19 mouse cellular contexts compared by ENCODE assay signal in genomic region chr14:49027040-49027778, GRCm38 (mm10). TPM values are rescaled to one million over a fixed set of nuclear protein-coding genes. Genes with fewer than 3 reads are reported as not detected.
DNase-seq lines count a peak whose midpoint lies in the region; ATAC-seq and TF ChIP-seq lines count a peak whose summit lies in the region.
"Had no signal": no experiment of that assay in that cellular context is flagged by ENCODE, and none has a peak within 500 bp of the region (broad histone marks: within the 10 kb centered on the region; RNA-seq: fewer than 3 reads in every experiment).

No protein-coding gene starts in this region.

- no peaks in the 10 kb centered on the region for H3K9me3 ChIP-seq in hindbrain, embryonic 16.5 days (ENCODE audit: control insufficient read depth, low read length)
- H3K9me3 ChIP-seq in hindbrain, embryonic 11.5 days (ENCODE audit: control insufficient read depth, low read length), result no peaks in the 10 kb centered on the region
- H3K9me3 ChIP-seq in midbrain, embryonic 15.5 days, result no peaks in the 10 kb centered on the region
- H3K9me3 ChIP-seq in midbrain, embryonic 10.5 days (replicated peaks), result 0 out of 2 replicates have a peak, but pooled peaks cover 3% of the 10 kb centered on the region
- H3K9me3 ChIP-seq in kidney, postnatal 0 days (replicated peaks; ENCODE audit: low read length), result no peaks in the 10 kb centered on the region
- no peaks in the 10 kb centered on the region for H3K9me3 ChIP-seq in liver, embryonic 11.5 days (ENCODE audit: control insufficient read depth, low read length)
- H3K9me3 ChIP-seq: embryonic facial prominence, embryonic 12.5 days; heart, embryonic 10.5 days; hindbrain, embryonic 10.5 days had no signal

- no peak overlapping the region for H3K9ac ChIP-seq in hindbrain, embryonic 16.5 days (ENCODE audit: low read depth, low read length)
- H3K9ac ChIP-seq in hindbrain, embryonic 11.5 days (ENCODE audit: low read depth, low read length), result no peak overlapping the region
- no peak overlapping the region for H3K9ac ChIP-seq in midbrain, embryonic 15.5 days
- no peak overlapping the region for H3K9ac ChIP-seq in kidney, postnatal 0 days (ENCODE audit: low read depth, low read length)
- H3K9ac ChIP-seq in liver, embryonic 11.5 days (ENCODE audit: low read depth, low read length), result no peak overlapping the region
- H3K9ac ChIP-seq: embryonic facial prominence, embryonic 12.5 days; liver, embryonic 14.5 days had no signal

- 91% methylated on average over 6 of the region's 6 CpGs for WGBS in hindbrain, embryonic 16.5 days
- 90% methylated on average over 6 of the region's 6 CpGs for WGBS in hindbrain, embryonic 11.5 days
- WGBS in midbrain, embryonic 15.5 days, result 91% methylated on average over 6 of the region's 6 CpGs
- WGBS in midbrain, embryonic 10.5 days, result 94% methylated on average over 6 of the region's 6 CpGs
- WGBS in kidney, postnatal 0 days, result 83% methylated on average over 6 of the region's 6 CpGs
- 46% methylated on average over 6 of the region's 6 CpGs for WGBS in small intestine, adult 2 months
- WGBS in liver, embryonic 11.5 days, result 95% methylated on average over 6 of the region's 6 CpGs

- no peaks in the 10 kb centered on the region for H3K27me3 ChIP-seq in hindbrain, embryonic 16.5 days (replicated peaks; ENCODE audit: control insufficient read depth, insufficient read depth, low read length)
- H3K27me3 ChIP-seq in hindbrain, embryonic 11.5 days (ENCODE audit: control insufficient read depth, insufficient read depth, low read length), result no peaks in the 10 kb centered on the region
- H3K27me3 ChIP-seq in midbrain, embryonic 15.5 days (replicated peaks), result no peaks in the 10 kb centered on the region
- no peaks in the 10 kb centered on the region for H3K27me3 ChIP-seq in midbrain, embryonic 10.5 days (ENCODE audit: low read depth, poor library complexity, severe bottlenecking)
- no peaks in the 10 kb centered on the region for H3K27me3 ChIP-seq in kidney, postnatal 0 days (ENCODE audit: insufficient read depth, low read length)
- no peaks in the 10 kb centered on the region for H3K27me3 ChIP-seq in small intestine, adult 2 months (ENCODE audit: control insufficient read depth, insufficient read depth, low read length)
- H3K27me3 ChIP-seq in liver, embryonic 11.5 days (replicated peaks; ENCODE audit: control insufficient read depth, insufficient read depth, low read length), result no peaks in the 10 kb centered on the region
- H3K27me3 ChIP-seq: embryonic facial prominence, embryonic 12.5 days; Patski had no signal

- H3K4me3 ChIP-seq in hindbrain, embryonic 16.5 days (ENCODE audit: low read length), result no peak overlapping the region
- H3K4me3 ChIP-seq in hindbrain, embryonic 11.5 days (ENCODE audit: low read depth, low read length), result no peak overlapping the region
- no peak overlapping the region for H3K4me3 ChIP-seq in midbrain, embryonic 15.5 days
- H3K4me3 ChIP-seq in midbrain, embryonic 10.5 days, result no peak overlapping the region
- no peak overlapping the region for H3K4me3 ChIP-seq in kidney, postnatal 0 days (replicated peaks; ENCODE audit: low read depth, low read length)
- no peak overlapping the region for H3K4me3 ChIP-seq in small intestine, adult 2 months (ENCODE audit: low read depth, low read length)
- H3K4me3 ChIP-seq in liver, embryonic 11.5 days (ENCODE audit: low read depth, low read length), result no peak overlapping the region
- H3K4me3 ChIP-seq: embryonic facial prominence, embryonic 12.5 days; erythroblast, embryonic 14.5 days; heart, embryonic 10.5 days; hindbrain, embryonic 10.5 days had no signal

- ATAC-seq in hindbrain, embryonic 16.5 days, result peak; percentile 61
- no peak for ATAC-seq in hindbrain, embryonic 11.5 days (ENCODE audit: low FRiP score)
- ATAC-seq in midbrain, embryonic 15.5 days (replicated peaks), result 0 out of 2 replicates have a peak, but pooled peaks have one; percentile 30
- peak; percentile 76 for ATAC-seq in kidney, postnatal 0 days (replicated peaks; ENCODE audit: low FRiP score, low read depth)
- ATAC-seq in liver, embryonic 11.5 days (replicated peaks; ENCODE audit: low FRiP score), result no peak
- ATAC-seq: CD4-positive, CD25-positive, alpha-beta regulatory T cell, adult 4 months; forebrain, embryonic 14.5 days; lung, postnatal 0 days; Patski had no signal

- no peak for TF ChIP-seq POLR2A in small intestine, adult 2 months (IDR thresholded peaks at IDR 0.05; ENCODE audit: low read depth, low read length)

- no peak overlapping the region for H3K27ac ChIP-seq in hindbrain, embryonic 16.5 days (ENCODE audit: low read depth, low read length)
- no peak overlapping the region for H3K27ac ChIP-seq in hindbrain, embryonic 11.5 days (ENCODE audit: low read depth, low read length)
- no peak overlapping the region for H3K27ac ChIP-seq in midbrain, embryonic 15.5 days
- no peak overlapping the region for H3K27ac ChIP-seq in midbrain, embryonic 10.5 days (replicated peaks)
- no peak overlapping the region for H3K27ac ChIP-seq in kidney, postnatal 0 days
- peak overlapping the region; percentile 58 for H3K27ac ChIP-seq in small intestine, adult 2 months (ENCODE audit: insufficient read depth, low read depth, low read length)
- no peak overlapping the region for H3K27ac ChIP-seq in liver, embryonic 11.5 days (ENCODE audit: low read depth, low read length)
- H3K27ac ChIP-seq: embryonic facial prominence, embryonic 12.5 days; heart, embryonic 10.5 days; hindbrain, embryonic 10.5 days; liver, embryonic 14.5 days had no signal

- no peaks in the 10 kb centered on the region for H3K4me1 ChIP-seq in hindbrain, embryonic 16.5 days (ENCODE audit: control insufficient read depth, insufficient read depth, low read depth, low read length)
- H3K4me1 ChIP-seq in hindbrain, embryonic 11.5 days (replicated peaks; ENCODE audit: control insufficient read depth, insufficient read depth, low read length), result no peaks in the 10 kb centered on the region
- H3K4me1 ChIP-seq in midbrain, embryonic 15.5 days, result no peaks in the 10 kb centered on the region
- H3K4me1 ChIP-seq in midbrain, embryonic 10.5 days, result no peaks in the 10 kb centered on the region
- H3K4me1 ChIP-seq in kidney, postnatal 0 days (replicated peaks; ENCODE audit: insufficient read depth, low read length), result no peaks in the 10 kb centered on the region
- peaks cover 4% of the 10 kb centered on the region; the same call in 1 of the 2 replicates for H3K4me1 ChIP-seq in small intestine, adult 2 months (ENCODE audit: control insufficient read depth, insufficient read depth, insufficient read length, low read length)
- H3K4me1 ChIP-seq in liver, embryonic 11.5 days (replicated peaks; ENCODE audit: control insufficient read depth, insufficient read depth, low read length), result no peaks in the 10 kb centered on the region
- H3K4me1 ChIP-seq: embryonic facial prominence, embryonic 12.5 days; heart, embryonic 10.5 days; hindbrain, embryonic 10.5 days had no signal

- no peak overlapping the region for H3K4me2 ChIP-seq in hindbrain, embryonic 16.5 days (ENCODE audit: low read length)
- H3K4me2 ChIP-seq in hindbrain, embryonic 11.5 days (replicated peaks; ENCODE audit: low read depth, low read length), result no peak overlapping the region
- no peak overlapping the region for H3K4me2 ChIP-seq in midbrain, embryonic 15.5 days
- H3K4me2 ChIP-seq in kidney, postnatal 0 days (ENCODE audit: low read length), result no peak overlapping the region
- H3K4me2 ChIP-seq in liver, embryonic 11.5 days, result no peak overlapping the region
- H3K4me2 ChIP-seq: embryonic facial prominence, embryonic 12.5 days had no signal

- H3K36me3 ChIP-seq in hindbrain, embryonic 16.5 days (ENCODE audit: control insufficient read depth, insufficient read depth, low read length), result peaks cover 8% of the 10 kb centered on the region
- H3K36me3 ChIP-seq in hindbrain, embryonic 11.5 days (ENCODE audit: control insufficient read depth, insufficient read depth, low read length), result no peaks in the 10 kb centered on the region
- H3K36me3 ChIP-seq in midbrain, embryonic 15.5 days (replicated peaks), result peaks cover 6% of the 10 kb centered on the region; the same call in 1 of the 2 replicates
- peaks cover 70% of the 10 kb centered on the region for H3K36me3 ChIP-seq in midbrain, embryonic 10.5 days
- H3K36me3 ChIP-seq in kidney, postnatal 0 days (ENCODE audit: insufficient read depth, low read length), result 0 out of 2 replicates have a peak, but pooled peaks cover 3% of the 10 kb centered on the region
- peaks cover 3% of the 10 kb centered on the region for H3K36me3 ChIP-seq in small intestine, adult 2 months (ENCODE audit: control insufficient read depth, insufficient read depth, low read length)
- H3K36me3 ChIP-seq in liver, embryonic 11.5 days (ENCODE audit: control insufficient read depth, insufficient read depth, low read length), result peaks cover 7% of the 10 kb centered on the region

- DNase-seq in hindbrain, embryonic 11.5 days (ENCODE audit: low spot score), result no peak
- no peak for DNase-seq in midbrain, embryonic 10.5 days (ENCODE audit: low spot score)
- DNase-seq in kidney, postnatal 0 days (ENCODE audit: low spot score), result no peak
- DNase-seq in right cerebral cortex, postnatal 25 days, result no peak
- DNase-seq in liver, embryonic 11.5 days (ENCODE audit: low spot score), result no peak
- DNase-seq: adrenal gland, adult 8-10 months; gastrocnemius, postnatal 36 days had no signal

- no peak for TF ChIP-seq CTCF in kidney, postnatal 0 days (IDR thresholded peaks at IDR 0.05; ENCODE audit: low read depth)
- TF ChIP-seq CTCF in small intestine, adult 2 months (IDR thresholded peaks at IDR 0.05; ENCODE audit: extremely low read depth, insufficient read length, insufficient replicate concordance, low read depth, low read length), result no peak

RNA-seq across cellular contexts. Expression of gene Ap5m1, which starts 38.7 kb away (rescaled TPM):
- polyA plus RNA-seq in hindbrain, embryonic 16.5 days (2015; fragmentation: Nextera tagmentation; extraction: Ambion mirVana), result 19.7 and 20.2 TPM in 2 replicates
- 35.7 and 37.4 TPM in 2 replicates for polyA plus RNA-seq in hindbrain, embryonic 11.5 days (2014; fragmentation: Nextera tagmentation; extraction: Ambion mirVana)
- polyA plus RNA-seq in midbrain, embryonic 15.5 days (2015; fragmentation: Nextera tagmentation; extraction: Ambion mirVana), result 19.0 and 22.2 TPM in 2 replicates
- 34.2 and 34.7 TPM in 2 replicates for polyA plus RNA-seq in midbrain, embryonic 10.5 days (2016; fragmentation: Nextera tagmentation; extraction: Ambion mirVana)
- 28.0 and 28.4 TPM in 2 replicates for polyA plus RNA-seq in kidney, postnatal 0 days (2015; fragmentation: Nextera tagmentation; extraction: Ambion mirVana)
- 1.2 and 4.6 TPM in 2 replicates for polyA plus RNA-seq in small intestine, adult 2 months (2012; rRNA removed)
- 23.7 and 24.2 TPM in 2 replicates for polyA plus RNA-seq in liver, embryonic 11.5 days (2014; fragmentation: Nextera tagmentation; extraction: Ambion mirVana)

RNA-seq across cellular contexts. Expression of gene Exoc5, which starts 39.2 kb away (rescaled TPM):
- 54.6 and 61.4 TPM in 2 replicates for polyA plus RNA-seq in hindbrain, embryonic 16.5 days (2015; fragmentation: Nextera tagmentation; extraction: Ambion mirVana)
- polyA plus RNA-seq in hindbrain, embryonic 11.5 days (2014; fragmentation: Nextera tagmentation; extraction: Ambion mirVana), result 94.2 and 97.6 TPM in 2 replicates
- 70.5 and 73.0 TPM in 2 replicates for polyA plus RNA-seq in midbrain, embryonic 15.5 days (2015; fragmentation: Nextera tagmentation; extraction: Ambion mirVana)
- polyA plus RNA-seq in midbrain, embryonic 10.5 days (2016; fragmentation: Nextera tagmentation; extraction: Ambion mirVana), result 78.4 and 87.4 TPM in 2 replicates
- 29.3 and 33.5 TPM in 2 replicates for polyA plus RNA-seq in kidney, postnatal 0 days (2015; fragmentation: Nextera tagmentation; extraction: Ambion mirVana)
- 3.8 and 7.6 TPM in 2 replicates for polyA plus RNA-seq in small intestine, adult 2 months (2012; rRNA removed)
- 47.4 and 51.6 TPM in 2 replicates for polyA plus RNA-seq in liver, embryonic 11.5 days (2014; fragmentation: Nextera tagmentation; extraction: Ambion mirVana)

Comparison
In these comparisons a context has a peak if more than half of its experiments do, and no peak if none do; other contexts are left out.
1. ATAC-seq: peak in hindbrain, embryonic 16.5 days (single experiment), midbrain, embryonic 15.5 days (single experiment) and kidney, postnatal 0 days (single experiment); none in hindbrain, embryonic 11.5 days (single experiment) and liver, embryonic 11.5 days (single experiment).